Mouse (Mus musculus): ENCODE measurements around the gene Elovl6.

Gene Elovl6

DNA sequence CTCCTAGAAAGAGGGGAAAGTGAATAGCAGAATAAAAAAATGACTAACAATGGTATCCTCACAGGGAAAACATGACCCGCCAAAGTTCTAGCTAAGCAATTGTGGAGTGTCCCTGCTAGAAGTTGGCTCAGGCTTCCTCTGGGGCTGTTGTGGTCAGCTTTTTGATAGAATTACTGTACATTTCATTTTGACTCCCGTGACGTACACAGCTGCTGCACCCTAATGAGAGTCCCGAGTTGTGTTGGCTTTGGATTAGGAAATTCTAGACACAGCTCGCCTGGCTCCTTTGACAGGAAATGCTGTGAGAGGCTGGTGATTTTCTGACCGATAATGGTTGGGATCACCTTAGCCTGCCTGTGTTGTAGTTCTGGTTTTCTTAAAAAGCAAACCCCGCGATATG, 79.5 kb downstream of the Elovl6 start:
- peak; percentile 71 for DNase-seq (ENCODE audit: low read depth)

GRCm38 (mm10) chr3:129612311-129613097, 80.3 kb downstream of the Elovl6 start:
- no peak for DNase-seq (ENCODE audit: low read depth)

- DNase-seq (ENCODE audit: low read depth) = no peak
Measured at GRCm38 (mm10) chr3:129613756-129614155, 81.6 kb downstream of the Elovl6 start.

GRCm38 (mm10) chr3:129614216-129614615, 82.1 kb downstream of the Elovl6 start:
- no peak for DNase-seq (ENCODE audit: low read depth)

GRCm38 (mm10) chr3:129617450-129617849, 85.3 kb downstream of the Elovl6 start:
- no peak for DNase-seq (ENCODE audit: low read depth)

GRCm38 (mm10) chr3:129619194-129619775, 87.1 kb downstream of the Elovl6 start:
- no peak for DNase-seq (ENCODE audit: low read depth)

DNA sequence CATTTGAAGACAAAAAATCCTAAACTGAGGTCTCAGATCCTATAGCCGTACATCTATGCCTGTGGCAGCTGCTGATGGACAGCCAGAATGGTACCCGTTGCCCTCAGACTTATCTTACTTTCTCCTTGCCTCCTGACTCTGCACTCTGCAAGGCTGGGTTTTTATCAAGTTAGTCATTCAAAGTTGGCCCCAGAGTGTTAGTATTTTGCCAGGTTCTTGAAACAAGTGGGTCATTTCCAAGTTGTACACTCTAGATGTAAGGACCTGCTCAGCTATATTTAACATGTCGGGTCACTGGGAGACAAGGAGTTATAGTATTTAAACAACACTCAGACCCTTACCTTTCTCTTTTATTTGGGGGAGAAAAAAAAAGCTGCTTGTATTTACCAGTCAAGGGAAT, 88.6 kb downstream of the Elovl6 start:
- no peak for DNase-seq (ENCODE audit: low read depth)

DNA sequence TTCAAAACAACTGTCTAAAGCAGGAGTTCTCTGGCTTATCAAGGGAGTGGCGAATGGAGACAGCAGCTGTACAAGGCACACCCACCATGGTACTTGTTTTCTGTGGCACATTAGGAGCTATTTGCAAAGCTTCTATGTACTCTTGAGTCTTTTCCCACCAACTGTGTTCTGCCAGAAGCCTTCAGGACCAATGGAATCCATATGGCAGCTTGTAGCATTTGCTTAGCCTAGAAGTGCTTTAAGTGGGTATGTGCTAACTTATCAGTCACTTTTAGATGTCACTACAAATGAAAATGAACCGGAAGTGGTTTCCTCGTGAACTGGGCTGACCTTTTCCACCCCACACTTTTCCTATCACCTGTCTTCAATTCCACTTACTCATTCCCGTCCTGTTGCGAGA, 89.1 kb downstream of the Elovl6 start:
- no peak for DNase-seq (ENCODE audit: low read depth)

DNA sequence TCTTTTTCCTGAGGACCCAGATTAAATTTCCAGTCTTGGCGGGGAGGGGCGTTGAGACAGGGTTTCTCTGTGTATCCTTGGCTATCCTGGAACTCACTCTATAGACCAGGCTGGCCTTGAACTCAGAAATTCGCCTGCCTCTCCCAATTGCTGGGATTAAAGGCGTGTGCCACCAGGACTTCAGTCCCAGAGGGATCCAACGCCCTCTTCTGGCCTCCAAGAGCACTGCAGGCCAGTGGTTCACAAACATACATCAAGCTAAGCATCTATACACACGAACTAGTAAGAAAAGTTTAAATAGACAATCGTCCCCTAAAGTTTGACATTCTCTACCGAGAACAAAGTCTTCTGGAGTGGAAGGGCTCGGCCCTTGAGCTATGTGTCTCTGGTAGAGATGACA, 90.0 kb downstream of the Elovl6 start:
- DNase-seq (ENCODE audit: low read depth) = no peak

- DNase-seq (ENCODE audit: low read depth) = no peak
Measured at GRCm38 (mm10) chr3:129622705-129623104, 90.5 kb downstream of the Elovl6 start.

DNA sequence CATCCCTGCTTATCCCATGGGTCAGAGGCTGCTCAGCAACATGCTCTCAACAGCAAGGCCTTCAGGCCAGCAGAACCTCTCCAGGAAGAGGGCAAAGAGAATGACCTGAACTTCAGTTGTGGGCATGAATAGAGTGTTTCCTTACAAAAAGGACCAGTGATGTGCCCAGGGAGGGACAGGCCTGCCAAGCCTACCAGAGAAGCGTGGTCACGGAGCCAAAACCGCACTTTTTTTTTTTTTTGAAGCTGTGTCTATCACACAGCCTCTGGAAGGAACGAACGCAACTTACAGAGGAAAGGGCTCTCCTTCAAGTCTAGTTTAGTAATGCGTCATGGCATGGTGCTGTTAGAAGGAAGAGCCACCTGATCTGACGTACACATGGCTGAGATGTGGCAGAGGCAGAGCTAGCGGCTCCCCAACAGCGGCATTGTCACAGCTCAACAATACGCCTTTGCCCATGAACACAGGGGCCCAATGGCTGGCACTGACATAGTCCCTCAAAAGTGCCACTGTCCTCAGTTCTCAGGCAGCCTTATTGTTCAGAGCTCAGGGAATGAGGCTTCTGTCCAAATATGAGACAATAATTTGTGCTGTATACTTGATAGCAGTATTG, 92.1 kb downstream of the Elovl6 start:
- no peak for DNase-seq (ENCODE audit: low read depth)

DNA sequence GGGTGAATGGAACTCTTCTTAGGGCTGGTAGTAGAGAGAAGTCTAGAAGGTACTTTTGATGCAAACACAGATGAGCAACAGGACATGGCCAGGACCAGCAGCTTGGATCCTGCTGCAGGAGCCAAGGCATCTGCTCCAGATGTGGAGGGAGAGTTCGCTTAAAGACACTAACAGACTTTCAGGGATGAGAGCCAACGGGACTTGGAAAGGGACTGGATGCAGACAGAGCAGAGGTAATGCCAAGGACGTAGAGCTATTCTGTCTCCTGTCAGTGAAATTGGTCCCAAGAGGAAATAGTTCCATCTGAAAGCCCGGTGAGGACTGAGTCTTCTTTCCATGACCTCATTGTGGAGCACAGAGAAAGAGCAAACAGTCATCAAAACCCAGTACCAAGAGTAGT, 95.1 kb downstream of the Elovl6 start:
- no peak for DNase-seq (ENCODE audit: low read depth)

GRCm38 (mm10) chr3:129631018-129631417, 98.9 kb downstream of the Elovl6 start:
- DNase-seq (ENCODE audit: low read depth) = no peak

- DNase-seq (ENCODE audit: low read depth) = no peak
Measured at GRCm38 (mm10) chr3:129631857-129632256, 99.7 kb downstream of the Elovl6 start.

DNA sequence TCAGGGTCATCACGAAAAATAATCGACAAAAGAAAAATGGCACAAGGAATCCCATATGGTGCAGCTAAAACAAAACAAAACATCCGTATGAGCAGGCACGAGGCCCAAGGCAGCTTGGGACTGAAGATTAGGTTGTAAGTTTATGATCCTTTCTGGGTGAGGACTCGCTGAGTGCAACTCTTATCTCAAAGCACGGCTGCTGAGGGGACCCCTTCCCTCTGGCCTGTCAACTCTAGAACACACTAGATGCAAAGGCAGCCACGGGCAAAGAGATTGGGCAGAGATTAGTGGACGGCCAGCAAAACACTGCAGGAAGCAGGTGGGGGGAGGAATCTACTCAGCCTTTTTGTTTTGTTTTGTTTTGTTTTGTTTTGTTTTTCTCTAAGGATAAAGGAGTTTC, 101.4 kb downstream of the Elovl6 start:
- DNase-seq (ENCODE audit: low read depth) = no peak

GRCm38 (mm10) chr3:129634260-129634901, 102.2 kb downstream of the Elovl6 start:
- DNase-seq (ENCODE audit: low read depth) = no peak

GRCm38 (mm10) chr3:129637446-129637845, 105.3 kb downstream of the Elovl6 start:
- DNase-seq (ENCODE audit: low read depth) = no peak

DNA sequence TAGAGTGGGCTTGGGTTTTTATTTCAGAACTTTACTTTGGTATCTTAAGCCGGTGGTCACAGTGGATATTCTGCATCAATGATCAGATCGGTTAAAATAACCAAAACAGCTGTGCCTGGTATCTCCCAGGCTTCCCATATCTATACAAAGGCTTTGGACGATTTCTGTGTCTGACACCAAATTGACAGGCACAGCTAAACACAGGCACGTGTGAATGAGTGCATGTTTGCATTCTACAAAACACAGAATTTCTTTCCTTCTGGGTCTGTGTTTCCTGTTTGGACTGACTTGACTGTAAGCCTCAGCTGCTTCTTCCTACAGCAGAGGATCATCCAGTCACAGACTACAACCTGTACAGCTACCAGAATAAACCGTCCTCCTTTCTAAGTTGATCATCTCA, 107.5 kb downstream of the Elovl6 start:
- no peak for DNase-seq (ENCODE audit: low read depth)

DNA sequence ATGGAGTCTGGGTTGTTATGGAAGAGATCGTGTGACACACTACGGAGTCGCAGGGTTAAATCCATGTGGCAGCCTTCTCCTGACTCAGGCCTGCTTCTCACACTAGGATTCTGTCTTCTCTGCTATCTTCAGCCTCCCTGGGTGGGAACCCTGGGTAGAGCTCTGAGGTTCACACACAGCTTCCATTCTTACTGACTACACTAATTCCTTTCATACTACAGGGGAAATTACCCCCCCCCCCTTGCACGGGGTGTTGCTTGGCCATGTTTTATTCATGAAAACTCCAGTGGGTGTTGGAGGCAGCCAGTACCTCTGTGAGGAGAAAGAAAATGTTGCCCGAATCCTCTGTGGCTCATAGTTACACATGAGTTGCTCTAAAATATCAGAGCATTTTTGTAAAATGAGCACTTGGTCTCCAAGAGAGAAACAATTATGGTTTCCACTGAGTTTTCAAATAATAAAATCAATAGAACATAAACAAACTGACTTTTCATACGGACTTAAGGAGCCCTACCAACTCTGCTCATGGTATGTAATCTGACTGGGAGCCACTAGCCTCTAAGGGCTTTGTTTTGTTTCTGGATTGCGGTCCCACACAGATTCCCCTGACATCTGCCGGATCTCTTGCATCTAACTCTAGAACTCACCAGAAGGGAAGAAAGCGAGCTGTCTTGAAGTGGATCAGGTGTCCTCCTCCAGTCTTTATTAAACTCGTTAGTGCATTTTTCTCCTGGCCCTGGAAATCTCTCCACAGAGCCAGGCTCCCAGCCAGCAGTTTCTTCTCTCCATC, 108.3 kb downstream of the Elovl6 start:
- peak; percentile 27 for DNase-seq (ENCODE audit: low read depth)

- DNase-seq (ENCODE audit: low read depth) = no peak
Measured at GRCm38 (mm10) chr3:129641621-129642020, 109.5 kb downstream of the Elovl6 start.

DNA sequence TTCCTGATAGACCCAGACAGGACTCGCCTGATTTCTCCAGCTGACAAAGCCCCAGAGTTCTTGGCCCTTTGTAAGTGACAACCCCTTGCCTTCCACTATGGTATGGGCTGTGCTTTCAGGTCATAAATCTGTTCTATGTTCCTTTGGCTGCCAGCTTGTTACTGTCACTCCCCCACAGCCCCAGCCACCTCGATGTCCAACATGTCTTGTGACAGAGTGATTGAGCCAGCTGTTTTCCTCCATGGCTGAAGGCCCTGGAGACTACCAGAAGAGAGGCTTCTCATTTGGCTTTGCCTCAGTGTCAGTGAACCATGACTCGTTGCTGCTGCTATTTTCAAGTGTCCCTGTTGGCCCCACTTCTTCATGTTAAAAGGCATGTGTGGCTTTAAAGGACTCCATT, 113.3 kb downstream of the Elovl6 start:
- DNase-seq (ENCODE audit: low read depth) = no peak

DNA sequence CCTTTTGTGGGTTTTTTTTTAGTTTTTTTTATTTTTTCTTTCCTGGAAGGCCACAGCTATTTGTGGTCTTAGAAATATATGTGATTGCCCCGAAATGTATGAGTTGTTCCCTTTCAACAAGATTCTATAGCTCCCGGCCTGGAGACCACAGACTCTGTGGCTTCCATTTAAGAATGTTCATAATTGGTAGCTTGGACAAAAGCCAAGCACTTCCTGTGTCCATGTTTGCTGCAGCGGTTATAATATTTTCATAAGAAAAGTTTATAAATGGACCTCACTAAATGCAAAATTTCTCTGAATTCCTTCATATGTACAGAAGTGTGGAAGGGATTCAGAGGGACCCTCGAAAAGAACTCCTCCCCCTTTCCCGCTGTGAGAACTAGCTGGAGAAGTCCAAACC, 114.6 kb downstream of the Elovl6 start:
- no peak for DNase-seq (ENCODE audit: low read depth)
